Mouse (Mus musculus): ENCODE measurements around the gene Zfhx3. TPM values are rescaled to one million over a fixed set of nuclear protein-coding genes. Genes with fewer than 3 reads are reported as not detected.

Zfhx3 gene
- polyA plus RNA-seq, 1 experiment from 2014 or later: 7.4 TPM

GRCm38 (mm10) chr8:107955887-107956286 lies 13.4 kb downstream of the Zfhx3 start:
- Histone ChIP-seq H3K4me2 (no peak overlapping the region), H3K4me1 (replicated peaks) (no peaks in the 10 kb centered on the region), H3K9me3 (replicated peaks) (no peaks in the 10 kb centered on the region), H3K27ac (ENCODE audit: poor library complexity, severe bottlenecking) (no peak overlapping the region), H3K4me3 (no peak overlapping the region), H3K36me3 (no peaks in the 10 kb centered on the region), H3K9ac (no peak overlapping the region), H3K27me3 (replicated peaks) (no peaks in the 10 kb centered on the region)
- 64% methylated on average over 3 of the region's 3 CpGs for WGBS
- ATAC-seq (ENCODE audit: insufficient number of reproducible peaks, low FRiP score): no peak

- Histone ChIP-seq H3K9me3 (replicated peaks) (no peaks in the 10 kb centered on the region), H3K4me3 (no peak overlapping the region), H3K27ac (ENCODE audit: poor library complexity, severe bottlenecking) (no peak overlapping the region), H3K4me1 (replicated peaks) (no peaks in the 10 kb centered on the region), H3K27me3 (replicated peaks) (no peaks in the 10 kb centered on the region), H3K4me2 (no peak overlapping the region), H3K9ac (no peak overlapping the region), H3K36me3 (no peaks in the 10 kb centered on the region)
- 74% methylated on average over 8 of the region's 8 CpGs for WGBS
- no peak for ATAC-seq (ENCODE audit: insufficient number of reproducible peaks, low FRiP score)
Measured at GRCm38 (mm10) chr8:107957566-107957965, 15.1 kb downstream of the Zfhx3 start.

GRCm38 (mm10) chr8:107960466-107960865 lies 18.0 kb downstream of the Zfhx3 start:
- ATAC-seq (ENCODE audit: insufficient number of reproducible peaks, low FRiP score): no peak
- no peaks in the 10 kb centered on the region for H3K9me3 ChIP-seq (replicated peaks)
- no peak overlapping the region for H3K4me2 ChIP-seq
- 73% methylated on average over 11 of the region's 11 CpGs for WGBS
- no peak overlapping the region for H3K9ac ChIP-seq
- H3K4me1 ChIP-seq (replicated peaks): no peaks in the 10 kb centered on the region
- no peak overlapping the region for H3K4me3 ChIP-seq
- no peaks in the 10 kb centered on the region for H3K27me3 ChIP-seq (replicated peaks)
- H3K27ac ChIP-seq (ENCODE audit: poor library complexity, severe bottlenecking): no peak overlapping the region
- no peaks in the 10 kb centered on the region for H3K36me3 ChIP-seq

- H3K27ac ChIP-seq (ENCODE audit: poor library complexity, severe bottlenecking): no peak overlapping the region
Measured at GRCm38 (mm10) chr8:107960878-107961277, 18.4 kb downstream of the Zfhx3 start.

GRCm38 (mm10) chr8:107972198-107972597 lies 29.8 kb downstream of the Zfhx3 start:
- no peaks in the 10 kb centered on the region for H3K36me3 ChIP-seq
- ATAC-seq (ENCODE audit: insufficient number of reproducible peaks, low FRiP score): no peak
- H3K27me3 ChIP-seq (replicated peaks): no peaks in the 10 kb centered on the region
- H3K27ac ChIP-seq (ENCODE audit: poor library complexity, severe bottlenecking): no peak overlapping the region
- WGBS: 23% methylated on average over 4 of the region's 4 CpGs
- H3K4me1 ChIP-seq (replicated peaks): no peaks in the 10 kb centered on the region
- H3K4me2 ChIP-seq: no peak overlapping the region
- H3K4me3 ChIP-seq: no peak overlapping the region
- no peaks in the 10 kb centered on the region for H3K9me3 ChIP-seq (replicated peaks)
- H3K9ac ChIP-seq: no peak overlapping the region

More at GRCm38 (mm10) chr8:107960878-107961277, 18.4 kb downstream of the Zfhx3 start:
- Histone ChIP-seq H3K4me2 (no peak overlapping the region), H3K27me3 (replicated peaks) (no peaks in the 10 kb centered on the region), H3K36me3 (no peaks in the 10 kb centered on the region), H3K9me3 (replicated peaks) (no peaks in the 10 kb centered on the region), H3K9ac (no peak overlapping the region), H3K4me3 (no peak overlapping the region), H3K4me1 (replicated peaks) (no peaks in the 10 kb centered on the region)
- WGBS: 74% methylated on average over 8 of the region's 8 CpGs
- ATAC-seq (ENCODE audit: insufficient number of reproducible peaks, low FRiP score): no peak

GRCm38 (mm10) chr8:107974451-107974850 lies 32.0 kb downstream of the Zfhx3 start:
- ATAC-seq (ENCODE audit: insufficient number of reproducible peaks, low FRiP score): no peak
- no peak overlapping the region for H3K4me2 ChIP-seq

GRCm38 (mm10) chr8:107978247-107978646 lies 35.8 kb downstream of the Zfhx3 start:
- H3K27me3 ChIP-seq (replicated peaks): no peaks in the 10 kb centered on the region
- H3K36me3 ChIP-seq: no peaks in the 10 kb centered on the region
- H3K9ac ChIP-seq: no peak overlapping the region
- no peak for ATAC-seq (ENCODE audit: insufficient number of reproducible peaks, low FRiP score)
- no peak overlapping the region for H3K4me3 ChIP-seq
- WGBS: 88% methylated on average over 1 of the region's 1 CpGs
- no peak overlapping the region for H3K4me2 ChIP-seq
- H3K4me1 ChIP-seq (replicated peaks): no peaks in the 10 kb centered on the region
- no peaks in the 10 kb centered on the region for H3K9me3 ChIP-seq (replicated peaks)
- no peak overlapping the region for H3K27ac ChIP-seq (ENCODE audit: poor library complexity, severe bottlenecking)

More at GRCm38 (mm10) chr8:107974451-107974850, 32.0 kb downstream of the Zfhx3 start:
- H3K36me3 ChIP-seq: no peaks in the 10 kb centered on the region
- no peaks in the 10 kb centered on the region for H3K9me3 ChIP-seq (replicated peaks)
- no peak overlapping the region for H3K4me3 ChIP-seq
- no peak overlapping the region for H3K9ac ChIP-seq
- 49% methylated on average over 13 of the region's 13 CpGs for WGBS
- no peak overlapping the region for H3K27ac ChIP-seq (ENCODE audit: poor library complexity, severe bottlenecking)
- no peaks in the 10 kb centered on the region for H3K27me3 ChIP-seq (replicated peaks)
- H3K4me1 ChIP-seq (replicated peaks): no peaks in the 10 kb centered on the region

GRCm38 (mm10) chr8:107980618-107981017 lies 38.2 kb downstream of the Zfhx3 start:
- Histone ChIP-seq H3K4me2 (no peak overlapping the region), H3K27ac (ENCODE audit: poor library complexity, severe bottlenecking) (no peak overlapping the region), H3K4me1 (replicated peaks) (no peaks in the 10 kb centered on the region), H3K4me3 (no peak overlapping the region), H3K9me3 (replicated peaks) (no peaks in the 10 kb centered on the region), H3K27me3 (replicated peaks) (no peaks in the 10 kb centered on the region), H3K36me3 (no peaks in the 10 kb centered on the region), H3K9ac (no peak overlapping the region)
- WGBS: 60% methylated on average over 10 of the region's 10 CpGs
- ATAC-seq (ENCODE audit: insufficient number of reproducible peaks, low FRiP score): no peak

- 75% methylated on average over 15 of the region's 15 CpGs for WGBS
- no peaks in the 10 kb centered on the region for H3K4me1 ChIP-seq (replicated peaks)
- H3K9ac ChIP-seq: no peak overlapping the region
- H3K9me3 ChIP-seq (replicated peaks): no peaks in the 10 kb centered on the region; the same call in 1 of the 2 replicates
- H3K36me3 ChIP-seq: no peaks in the 10 kb centered on the region
- ATAC-seq (ENCODE audit: insufficient number of reproducible peaks, low FRiP score): no peak
- H3K4me3 ChIP-seq: no peak overlapping the region
- H3K4me2 ChIP-seq: no peak overlapping the region
- H3K27me3 ChIP-seq (replicated peaks): no peaks in the 10 kb centered on the region
- H3K27ac ChIP-seq (ENCODE audit: poor library complexity, severe bottlenecking): no peak overlapping the region
Measured at GRCm38 (mm10) chr8:107986629-107987028, 44.2 kb downstream of the Zfhx3 start.

- 54% methylated on average over 10 of the region's 10 CpGs for WGBS
- no peak overlapping the region for H3K4me2 ChIP-seq
- H3K9me3 ChIP-seq (replicated peaks): no peaks in the 10 kb centered on the region
- ATAC-seq (ENCODE audit: insufficient number of reproducible peaks, low FRiP score): peak; percentile 60
- H3K4me1 ChIP-seq (replicated peaks): peaks cover 6% of the 10 kb centered on the region; the same call in 1 of the 2 replicates
- no peak overlapping the region for H3K4me3 ChIP-seq
- no peak overlapping the region for H3K9ac ChIP-seq
- H3K27me3 ChIP-seq (replicated peaks): no peaks in the 10 kb centered on the region
- H3K27ac ChIP-seq (ENCODE audit: poor library complexity, severe bottlenecking): peak overlapping the region; percentile 29
- H3K36me3 ChIP-seq: no peaks in the 10 kb centered on the region
Measured at GRCm38 (mm10) chr8:107998874-107999273, 56.4 kb downstream of the Zfhx3 start.

- H3K27me3 ChIP-seq (replicated peaks): no peaks in the 10 kb centered on the region
- H3K9me3 ChIP-seq (replicated peaks): no peaks in the 10 kb centered on the region
- H3K9ac ChIP-seq: no peak overlapping the region
- WGBS: 49% methylated on average over 11 of the region's 11 CpGs
- H3K27ac ChIP-seq (ENCODE audit: poor library complexity, severe bottlenecking): no peak overlapping the region
- peaks cover 10% of the 10 kb centered on the region; the same call in 1 of the 2 replicates for H3K4me1 ChIP-seq (replicated peaks)
- no peak overlapping the region for H3K4me2 ChIP-seq
- no peak overlapping the region for H3K4me3 ChIP-seq
- no peaks in the 10 kb centered on the region for H3K36me3 ChIP-seq
- ATAC-seq (ENCODE audit: insufficient number of reproducible peaks, low FRiP score): no peak
Measured at GRCm38 (mm10) chr8:108011516-108011915, 69.1 kb downstream of the Zfhx3 start.

GRCm38 (mm10) chr8:108017727-108018126 lies 75.3 kb downstream of the Zfhx3 start:
- Histone ChIP-seq H3K27me3 (replicated peaks) (no peaks in the 10 kb centered on the region), H3K4me3 (no peak overlapping the region), H3K4me2 (no peak overlapping the region), H3K9ac (no peak overlapping the region), H3K4me1 (replicated peaks) (no peaks in the 10 kb centered on the region), H3K27ac (ENCODE audit: poor library complexity, severe bottlenecking) (no peak overlapping the region), H3K9me3 (replicated peaks) (no peaks in the 10 kb centered on the region), H3K36me3 (no peaks in the 10 kb centered on the region)
- 77% methylated on average over 5 of the region's 5 CpGs for WGBS
- no peak for ATAC-seq (ENCODE audit: insufficient number of reproducible peaks, low FRiP score)

Data from heart, embryonic 12.5 days (tissue).